Mouse (Mus musculus): Measurements from ENCODE around the gene Noct. TPM values are rescaled to one million over a fixed set of nuclear protein-coding genes. Genes with fewer than 3 reads are reported as not detected.

The Noct gene
- polyA plus RNA-seq, 1 experiment from 2014 or later = 13.7 TPM

GRCm38 (mm10) chr3:51194075-51194474 lies 30.2 kb upstream of the Noct start:
- H3K4me2 ChIP-seq (ENCODE audit: low read depth, low read length) = no peak overlapping the region
- no peaks in the 10 kb centered on the region for H3K27me3 ChIP-seq (ENCODE audit: control insufficient read depth, insufficient read depth, low read depth, low read length)
- no peak overlapping the region for H3K9ac ChIP-seq (ENCODE audit: low read depth, low read length)
- no peaks in the 10 kb centered on the region for H3K4me1 ChIP-seq (ENCODE audit: control insufficient read depth, low read depth, low read length)
- no peaks in the 10 kb centered on the region for H3K36me3 ChIP-seq (ENCODE audit: control insufficient read depth, insufficient read depth)
- H3K27ac ChIP-seq (ENCODE audit: low read length) = no peak overlapping the region
- no peak overlapping the region for H3K4me3 ChIP-seq (ENCODE audit: low read depth, low read length)
- H3K9me3 ChIP-seq (replicated peaks; ENCODE audit: control insufficient read depth, low read length) = no peaks in the 10 kb centered on the region
- ATAC-seq (ENCODE audit: low read depth) = no peak
- WGBS (ENCODE audit: insufficient replicate concordance) = 50% methylated on average over 6 of the region's 6 CpGs

DNA sequence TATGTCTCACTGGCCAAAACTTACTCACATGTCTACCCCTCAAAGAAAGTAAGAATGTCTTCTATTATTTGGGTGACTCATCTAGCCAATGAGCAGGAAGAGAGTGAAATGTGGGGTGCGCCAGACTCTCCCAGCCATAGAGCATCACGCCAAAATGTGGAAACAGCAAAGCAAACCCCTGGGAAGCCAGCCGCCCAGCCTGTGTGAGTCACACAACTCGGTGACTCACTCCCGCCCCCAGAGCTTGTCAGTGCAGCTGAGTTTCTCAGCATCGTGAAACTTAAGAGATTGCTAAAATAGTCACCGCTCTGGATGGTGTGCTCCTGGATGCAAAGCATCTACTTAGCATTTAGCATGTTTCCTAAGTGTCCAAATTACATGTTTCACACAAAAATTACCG lies 28.9 kb upstream of the Noct start:
- 26% methylated on average over 8 of the region's 8 CpGs for WGBS (ENCODE audit: insufficient replicate concordance)
- H3K4me3 ChIP-seq (ENCODE audit: low read depth, low read length) = no peak overlapping the region

GRCm38 (mm10) chr3:51195736-51196135 lies 28.5 kb upstream of the Noct start:
- no peaks in the 10 kb centered on the region for H3K4me1 ChIP-seq (ENCODE audit: control insufficient read depth, low read depth, low read length)
- ATAC-seq (ENCODE audit: low read depth) = no peak
- no peaks in the 10 kb centered on the region for H3K27me3 ChIP-seq (ENCODE audit: control insufficient read depth, insufficient read depth, low read depth, low read length)
- H3K4me2 ChIP-seq (ENCODE audit: low read depth, low read length) = no peak overlapping the region
- no peak overlapping the region for H3K9ac ChIP-seq (ENCODE audit: low read depth, low read length)
- peaks cover 2% of the 10 kb centered on the region; the same call in 1 of the 2 replicates for H3K9me3 ChIP-seq (replicated peaks; ENCODE audit: control insufficient read depth, low read length)
- no peak overlapping the region for H3K27ac ChIP-seq (ENCODE audit: low read length)
- WGBS (ENCODE audit: insufficient replicate concordance) = 38% methylated on average over 8 of the region's 8 CpGs
- no peaks in the 10 kb centered on the region for H3K36me3 ChIP-seq (ENCODE audit: control insufficient read depth, insufficient read depth)
- no peak overlapping the region for H3K4me3 ChIP-seq (ENCODE audit: low read depth, low read length)

More for the DNA sequence above, 28.9 kb upstream of the Noct start:
- Histone ChIP-seq H3K27me3 (ENCODE audit: control insufficient read depth, insufficient read depth, low read depth, low read length) (no peaks in the 10 kb centered on the region), H3K4me2 (ENCODE audit: low read depth, low read length) (no peak overlapping the region), H3K4me1 (ENCODE audit: control insufficient read depth, low read depth, low read length) (no peaks in the 10 kb centered on the region), H3K9ac (ENCODE audit: low read depth, low read length) (no peak overlapping the region), H3K36me3 (ENCODE audit: control insufficient read depth, insufficient read depth) (no peaks in the 10 kb centered on the region), H3K9me3 (replicated peaks; ENCODE audit: control insufficient read depth, low read length) (peaks cover 2% of the 10 kb centered on the region; the same call in 1 of the 2 replicates), H3K27ac (ENCODE audit: low read length) (no peak overlapping the region)
- no peak; the same call in 1 of the 2 replicates for ATAC-seq (ENCODE audit: low read depth)

DNA sequence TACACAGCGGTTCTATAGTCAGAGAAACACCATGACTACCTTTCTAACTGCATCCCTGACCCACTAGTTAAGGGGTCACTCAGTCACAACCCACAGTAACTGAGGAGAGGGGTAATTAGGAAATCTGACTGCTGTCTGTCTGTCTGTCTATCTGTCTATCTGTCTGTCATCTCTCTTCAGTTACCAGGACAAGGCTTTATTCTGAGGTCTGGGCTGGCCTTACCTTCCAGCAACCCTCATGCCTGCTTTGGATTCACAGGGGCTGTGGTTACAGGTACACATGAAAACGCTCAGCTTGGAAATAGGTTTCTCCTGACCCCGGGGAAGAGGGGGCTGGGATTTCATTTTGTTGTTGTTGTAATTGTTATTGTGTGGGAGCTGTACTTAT lies 27.5 kb upstream of the Noct start:
- Histone ChIP-seq H3K9me3 (replicated peaks; ENCODE audit: control insufficient read depth, low read length) (peaks cover 2% of the 10 kb centered on the region; the same call in 1 of the 2 replicates), H3K4me1 (ENCODE audit: control insufficient read depth, low read depth, low read length) (0 out of 2 replicates have a peak, but pooled peaks cover 2% of the 10 kb centered on the region), H3K4me3 (ENCODE audit: low read depth, low read length) (no peak overlapping the region), H3K27ac (ENCODE audit: low read length) (no peak overlapping the region), H3K27me3 (ENCODE audit: control insufficient read depth, insufficient read depth, low read depth, low read length) (no peaks in the 10 kb centered on the region), H3K36me3 (ENCODE audit: control insufficient read depth, insufficient read depth) (no peaks in the 10 kb centered on the region), H3K4me2 (ENCODE audit: low read depth, low read length) (no peak overlapping the region), H3K9ac (ENCODE audit: low read depth, low read length) (no peak overlapping the region)
- 73% methylated on average over 3 of the region's 3 CpGs for WGBS (ENCODE audit: insufficient replicate concordance)
- ATAC-seq (ENCODE audit: low read depth) = no peak

- Histone ChIP-seq H3K9ac (ENCODE audit: low read depth, low read length) (no peak overlapping the region), H3K27me3 (ENCODE audit: control insufficient read depth, insufficient read depth, low read depth, low read length) (no peaks in the 10 kb centered on the region), H3K9me3 (replicated peaks; ENCODE audit: control insufficient read depth, low read length) (peaks cover 2% of the 10 kb centered on the region; the same call in 1 of the 2 replicates), H3K4me3 (ENCODE audit: low read depth, low read length) (no peak overlapping the region), H3K27ac (ENCODE audit: low read length) (no peak overlapping the region), H3K36me3 (ENCODE audit: control insufficient read depth, insufficient read depth) (no peaks in the 10 kb centered on the region), H3K4me2 (ENCODE audit: low read depth, low read length) (no peak overlapping the region), H3K4me1 (ENCODE audit: control insufficient read depth, low read depth, low read length) (0 out of 2 replicates have a peak, but pooled peaks cover 2% of the 10 kb centered on the region)
- WGBS (ENCODE audit: insufficient replicate concordance) = 59% methylated on average over 9 of the region's 9 CpGs
- ATAC-seq (ENCODE audit: low read depth) = no peak
These were observed 27.0 kb upstream of the Noct start for GRCm38 (mm10) chr3:51197112-51197731.

DNA sequence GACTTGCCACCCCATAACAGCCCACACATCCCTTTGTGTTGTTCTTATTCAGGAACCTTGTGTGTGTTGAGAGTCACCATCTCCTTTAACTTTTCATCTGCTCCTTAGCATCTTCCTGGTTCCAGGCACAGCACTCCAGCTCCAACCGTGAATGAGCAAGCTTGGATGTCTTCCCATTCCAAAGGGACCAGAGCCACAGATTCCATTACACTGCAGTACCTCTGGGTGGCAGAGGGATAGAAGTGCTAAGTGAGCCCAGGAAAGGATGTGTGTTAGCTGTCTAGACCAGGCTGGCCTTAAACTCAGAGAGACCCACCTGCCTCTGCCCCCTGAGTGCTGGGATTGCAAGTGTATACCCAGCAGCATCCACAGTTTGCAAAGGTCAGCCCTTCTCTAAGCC lies 26.0 kb upstream of the Noct start:
- Histone ChIP-seq H3K4me3 (ENCODE audit: low read depth, low read length) (no peak overlapping the region), H3K4me1 (ENCODE audit: control insufficient read depth, low read depth, low read length) (0 out of 2 replicates have a peak, but pooled peaks cover 2% of the 10 kb centered on the region), H3K4me2 (ENCODE audit: low read depth, low read length) (no peak overlapping the region), H3K36me3 (ENCODE audit: control insufficient read depth, insufficient read depth) (no peaks in the 10 kb centered on the region), H3K27ac (ENCODE audit: low read length) (no peak overlapping the region), H3K27me3 (ENCODE audit: control insufficient read depth, insufficient read depth, low read depth, low read length) (no peaks in the 10 kb centered on the region), H3K9me3 (replicated peaks; ENCODE audit: control insufficient read depth, low read length) (peaks cover 2% of the 10 kb centered on the region; the same call in 1 of the 2 replicates), H3K9ac (ENCODE audit: low read depth, low read length) (no peak overlapping the region)
- 81% methylated on average over 1 of the region's 1 CpGs for WGBS (ENCODE audit: insufficient replicate concordance)
- ATAC-seq (ENCODE audit: low read depth) = no peak

DNA sequence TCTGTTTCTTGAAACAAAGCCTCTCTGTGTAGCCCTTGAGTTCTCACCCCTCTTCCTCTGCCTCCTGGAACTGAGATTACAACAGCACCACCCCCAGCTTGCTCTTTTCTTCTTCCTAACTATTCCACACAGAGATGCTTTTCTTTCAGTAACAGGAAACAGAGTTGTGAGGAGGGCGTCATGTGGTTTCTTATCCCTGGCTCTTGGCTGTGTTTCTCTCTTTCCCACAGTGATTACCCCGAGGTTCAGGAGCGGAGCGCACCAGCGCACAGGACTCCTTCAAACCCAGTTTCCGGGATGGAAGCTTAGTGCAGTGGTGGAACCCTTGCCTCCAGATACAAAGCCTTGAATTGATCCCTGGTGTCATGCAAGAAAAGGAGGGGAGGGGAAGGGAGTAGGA lies 25.1 kb upstream of the Noct start:
- Histone ChIP-seq H3K4me1 (ENCODE audit: control insufficient read depth, low read depth, low read length) (peaks cover 2% of the 10 kb centered on the region; the same call in 1 of the 2 replicates), H3K4me3 (ENCODE audit: low read depth, low read length) (no peak overlapping the region), H3K27ac (ENCODE audit: low read length) (no peak overlapping the region), H3K9ac (ENCODE audit: low read depth, low read length) (no peak overlapping the region), H3K36me3 (ENCODE audit: control insufficient read depth, insufficient read depth) (no peaks in the 10 kb centered on the region), H3K4me2 (ENCODE audit: low read depth, low read length) (no peak overlapping the region), H3K9me3 (replicated peaks; ENCODE audit: control insufficient read depth, low read length) (peaks cover 2% of the 10 kb centered on the region; the same call in 1 of the 2 replicates), H3K27me3 (ENCODE audit: control insufficient read depth, insufficient read depth, low read depth, low read length) (no peaks in the 10 kb centered on the region)
- 12% methylated on average over 6 of the region's 6 CpGs for WGBS (ENCODE audit: insufficient replicate concordance)
- no peak for ATAC-seq (ENCODE audit: low read depth)

GRCm38 (mm10) chr3:51200311-51200710 lies 23.9 kb upstream of the Noct start:
- Histone ChIP-seq H3K4me3 (ENCODE audit: low read depth, low read length) (no peak overlapping the region), H3K27ac (ENCODE audit: low read length) (no peak overlapping the region), H3K9me3 (replicated peaks; ENCODE audit: control insufficient read depth, low read length) (peaks cover 2% of the 10 kb centered on the region; the same call in 1 of the 2 replicates), H3K27me3 (ENCODE audit: control insufficient read depth, insufficient read depth, low read depth, low read length) (no peaks in the 10 kb centered on the region), H3K4me2 (ENCODE audit: low read depth, low read length) (no peak overlapping the region), H3K4me1 (ENCODE audit: control insufficient read depth, low read depth, low read length) (peaks cover 2% of the 10 kb centered on the region; the same call in 1 of the 2 replicates), H3K36me3 (ENCODE audit: control insufficient read depth, insufficient read depth) (no peaks in the 10 kb centered on the region), H3K9ac (ENCODE audit: low read depth, low read length) (no peak overlapping the region)
- ATAC-seq (ENCODE audit: low read depth) = no peak
- 83% methylated on average over 4 of the region's 4 CpGs for WGBS (ENCODE audit: insufficient replicate concordance)

GRCm38 (mm10) chr3:51200894-51201293 lies 23.4 kb upstream of the Noct start:
- H3K9me3 ChIP-seq (replicated peaks; ENCODE audit: control insufficient read depth, low read length) = peaks cover 2% of the 10 kb centered on the region; the same call in 1 of the 2 replicates
- WGBS (ENCODE audit: insufficient replicate concordance) = 69% methylated on average over 7 of the region's 7 CpGs
- H3K9ac ChIP-seq (ENCODE audit: low read depth, low read length) = no peak overlapping the region
- H3K4me1 ChIP-seq (ENCODE audit: control insufficient read depth, low read depth, low read length) = peaks cover 2% of the 10 kb centered on the region; the same call in 1 of the 2 replicates
- H3K36me3 ChIP-seq (ENCODE audit: control insufficient read depth, insufficient read depth) = no peaks in the 10 kb centered on the region
- H3K27ac ChIP-seq (ENCODE audit: low read length) = peak overlapping the region; percentile 13; the same call in 1 of the 2 replicates
- peak; percentile 73 for ATAC-seq (ENCODE audit: low read depth)
- H3K4me3 ChIP-seq (ENCODE audit: low read depth, low read length) = no peak overlapping the region
- H3K4me2 ChIP-seq (ENCODE audit: low read depth, low read length) = no peak overlapping the region
- H3K27me3 ChIP-seq (ENCODE audit: control insufficient read depth, insufficient read depth, low read depth, low read length) = no peaks in the 10 kb centered on the region

All from liver, embryonic 16.5 days (tissue).